Mouse (Mus musculus) kidney, embryonic 15.5 days (tissue): ENCODE results near the gene Nhlh2. TPM values are rescaled to one million over a fixed set of nuclear protein-coding genes. Genes with fewer than 3 reads are reported as not detected.

Experiments
- ATAC-seq: fragments of 200-750 bp; cut with Nextera tagmentation; replicated peaks from 2 replicates; pipeline ENCODE4 v1.8.0; 2017; ENCODE audit warnings: moderate TSS enrichment; ENCODE audit not compliant: low FRiP score
- H3K27ac ChIP-seq: fragments of 300-500 bp; sonication (generic); 2 replicates; pipeline ENCODE4 v1.5.1; 2015; ENCODE audit warnings: mild to moderate bottlenecking, inconsistent platforms
- H3K27me3 ChIP-seq: fragments of 300-500 bp; sonication (generic); 2 replicates; pipeline ENCODE4 v1.6.1; 2015; ENCODE audit warnings: inconsistent platforms
- H3K36me3 ChIP-seq: fragments of 300-500 bp; sonication (generic); 2 replicates; pipeline ENCODE4 v1.6.1; 2015; ENCODE audit warnings: inconsistent platforms
- H3K4me1 ChIP-seq: fragments of 300-500 bp; sonication (generic); 2 replicates; pipeline ENCODE4 v1.6.1; 2015; ENCODE audit warnings: inconsistent platforms
- H3K4me2 ChIP-seq: fragments of 300-500 bp; sonication (generic); 2 replicates; pipeline ENCODE4 v1.6.1; 2015; ENCODE audit warnings: moderate library complexity, mild to moderate bottlenecking, inconsistent platforms
- H3K4me3 ChIP-seq: fragments of 300-500 bp; sonication (generic); replicated peaks from 2 replicates; pipeline ENCODE4 v1.5.1; 2015; ENCODE audit warnings: mild to moderate bottlenecking, inconsistent platforms
- H3K9ac ChIP-seq: fragments of 300-500 bp; sonication (generic); 2 replicates; pipeline ENCODE4 v1.6.1; 2015; ENCODE audit warnings: mild to moderate bottlenecking, inconsistent platforms
- H3K9me3 ChIP-seq: fragments of 300-500 bp; sonication (generic); replicated peaks from 2 replicates; pipeline ENCODE4 v1.6.1; 2016; ENCODE audit warnings: inconsistent platforms
- WGBS: fragments of 180-500 bp; shearing (Covaris S2); methylation state at CpG from one replicate; pipeline ENCODE4 v1.1.7; 2015; ENCODE audit warnings: mixed read lengths; 5-methylcytosine and 5-hydroxymethylcytosine counted together
- polyA plus RNA-seq: library from polyadenylated mRNA; unstranded; fragments of >200 nt; fragmentation: Nextera tagmentation; extraction: Ambion mirVana; gene quantifications from 2 replicates; pipeline ENCODE4 v1.2.1, GENCODE M21; 2015

Gene Nhlh2
- polyA plus RNA-seq, 1 experiment from 2014 or later = not detected

DNA sequence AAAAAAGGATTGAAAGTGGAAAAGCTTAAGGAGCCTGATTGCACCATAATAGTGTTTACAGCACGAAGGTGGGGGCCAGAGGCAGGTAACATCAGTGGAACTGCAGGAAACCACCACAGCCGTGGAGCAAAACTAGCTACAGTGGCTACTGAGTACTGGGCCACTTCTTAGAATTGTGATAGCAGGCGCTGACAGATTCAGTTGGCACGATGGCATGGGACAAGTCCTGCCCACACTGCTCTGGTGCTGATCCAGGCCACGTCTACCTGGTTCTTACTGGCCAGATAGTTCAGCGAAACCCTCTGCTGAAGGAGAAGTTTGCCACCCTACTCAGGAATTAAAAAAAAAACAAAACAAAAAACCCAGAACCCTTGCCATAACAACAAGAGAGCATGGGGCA, 54.7 kb downstream of the Nhlh2 start:
- ATAC-seq = no peak
- WGBS = 82% methylated on average over 6 of the region's 6 CpGs
- Histone ChIP-seq H3K27ac (no peak overlapping the region), H3K4me3 (no peak overlapping the region), H3K9ac (no peak overlapping the region), H3K36me3 (no peaks in the 10 kb centered on the region), H3K9me3 (no peaks in the 10 kb centered on the region), H3K4me2 (no peak overlapping the region), H3K27me3 (no peaks in the 10 kb centered on the region), H3K4me1 (no peaks in the 10 kb centered on the region)

Other genes with a start within 250 kb of the Nhlh2 start
- gene Mab21l3, start 161.1 kb upstream of the Nhlh2 start, polyA plus RNA-seq = 0.73 TPM in 2 replicates
- gene Slc22a15, start 85.6 kb upstream of the Nhlh2 start, polyA plus RNA-seq = 3.1 and 3.9 TPM in 2 replicates
- gene Casq2, start 76.3 kb downstream of the Nhlh2 start, polyA plus RNA-seq = 6.6 and 11.1 TPM in 2 replicates
- 19.6 and 23.5 TPM in 2 replicates for gene Vangl1, start 194.6 kb downstream of the Nhlh2 start, polyA plus RNA-seq